Mouse (Mus musculus) erythroid progenitor cell, adult 5-6 weeks (primary cell): ENCODE data around the gene Prcd. TPM values are rescaled to one million over a fixed set of nuclear protein-coding genes. Genes with fewer than 3 reads are reported as not detected.
"Not testable (repeated sequence)": the region's sequence is repeated elsewhere in the genome, so short reads cannot be mapped to it uniquely, and the experiment has no call there.

Experiments used
- ATAC-seq: replicated peaks from 2 replicates; pipeline ENCODE4 v1.8.0; 2016; ENCODE audit warnings: moderate number of reproducible peaks, mild to moderate bottlenecking, moderate TSS enrichment, inconsistent platforms; ENCODE audit not compliant: poor library complexity, low FRiP score, severe bottlenecking
- total RNA-seq, 2 experiments: library from RNA; stranded (forward) in 1 of 2; stranded (reverse) in 1 of 2; fragments of 150-400 nt in 1 of 2; fragments of 186-747, 209-891 nt in 1 of 2; gene quantifications; 2 replicates each; pipeline versions ENCODE4 v1.2.3 to v1.2.4; 2015 to 2017; ENCODE audit warnings: low replicate concordance in 2 of 2

The Prcd gene
- total RNA-seq (2015; ENCODE audit: low replicate concordance) (not detected in 2 replicates), total RNA-seq (2017; ENCODE audit: low replicate concordance) (not detected in 2 replicates)

DNA sequence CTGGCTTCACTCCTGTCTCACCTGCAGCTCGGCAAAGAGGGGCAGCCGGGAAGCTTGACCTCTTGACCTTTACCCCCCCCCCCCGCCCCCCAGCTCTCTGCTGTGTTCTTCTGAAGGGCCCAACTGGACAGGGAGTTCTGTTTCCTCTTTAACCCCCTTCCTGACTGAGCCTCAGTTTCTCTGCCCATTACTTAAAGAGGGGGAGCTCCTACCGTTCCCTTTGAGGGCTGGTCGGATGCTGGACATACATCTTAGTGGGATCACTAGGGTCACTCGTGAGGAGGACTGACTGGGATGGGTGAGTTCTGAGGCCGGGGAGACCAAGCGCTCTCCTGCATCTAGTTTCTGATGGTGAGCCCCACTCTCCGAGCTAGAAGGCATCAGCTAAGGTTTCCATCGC is at the start of gene Prcd:
TSS of gene Prcd (plus strand) at position 301 of the 400 bp plus-strand sequence.
- ATAC-seq, result no peak

GRCm38 (mm10) chr11:116604097-116604496 is 49.2 kb upstream of the Prcd start:
- ATAC-seq, result no peak

DNA sequence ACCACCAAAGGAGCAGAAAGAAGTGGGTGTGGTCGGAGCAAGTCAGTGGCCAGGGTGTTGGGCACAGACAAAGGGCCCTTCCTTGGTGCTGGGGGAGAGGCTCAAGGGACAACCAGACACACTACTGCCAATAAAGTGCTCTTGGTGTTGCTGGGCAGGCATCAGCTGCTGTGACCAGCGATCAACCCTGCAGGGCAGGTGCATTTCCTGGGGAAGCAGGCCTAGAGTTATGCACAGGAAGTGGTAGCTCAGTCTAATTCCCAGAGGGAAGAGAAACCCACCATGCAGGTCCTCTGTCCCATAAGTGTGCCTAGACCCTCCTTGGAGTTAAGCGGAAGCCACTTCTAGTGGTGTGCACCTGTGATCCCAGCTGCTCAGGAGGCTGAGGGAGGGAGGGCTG is 45.6 kb upstream of the Prcd start:
- no peak for ATAC-seq

GRCm38 (mm10) chr11:116609965-116610630 is 43.2 kb upstream of the Prcd start:
- ATAC-seq, result no peak

- ATAC-seq, result not testable (repeated sequence)
Measured at GRCm38 (mm10) chr11:116611168-116611567, 42.2 kb upstream of the Prcd start.

DNA sequence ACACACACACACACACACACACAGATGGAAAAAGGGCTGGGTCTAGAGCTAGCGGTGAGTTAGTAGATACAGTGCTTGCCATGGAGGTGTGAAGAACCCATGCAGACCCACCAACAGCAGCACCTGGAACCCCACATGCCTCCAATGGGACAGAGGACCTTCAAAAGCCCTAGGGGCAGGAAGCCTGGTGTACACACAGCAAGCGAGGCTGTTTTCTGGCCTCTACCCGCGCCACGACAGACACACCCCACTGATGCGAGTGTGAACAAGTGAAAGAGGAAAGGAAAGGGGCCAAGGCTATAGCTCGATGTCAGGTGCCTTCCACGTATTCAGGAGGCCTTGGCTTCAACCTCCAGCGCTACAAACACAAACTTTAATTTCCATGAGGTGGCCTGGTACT is 41.5 kb upstream of the Prcd start:
- no peak for ATAC-seq

DNA sequence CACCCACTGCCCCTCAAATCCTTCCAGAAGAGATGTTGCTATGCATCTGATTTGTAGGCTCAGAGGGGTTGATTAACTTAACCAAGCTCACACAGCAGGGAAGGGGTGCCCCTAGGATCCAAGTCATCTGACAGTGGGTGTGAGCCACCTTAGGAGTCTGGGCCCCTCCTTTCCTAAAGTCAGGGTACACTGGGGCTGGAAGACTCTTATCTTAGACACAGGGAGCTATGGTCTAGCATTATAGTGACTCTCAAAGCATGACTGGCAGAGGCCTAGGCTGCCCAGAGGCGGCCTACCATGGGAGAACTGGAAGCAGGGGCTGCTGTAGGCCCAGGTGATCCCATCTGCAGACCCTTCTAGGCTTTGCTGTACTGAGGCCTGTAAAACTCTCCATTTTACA is 40.8 kb upstream of the Prcd start:
- ATAC-seq, result no peak

GRCm38 (mm10) chr11:116613234-116613633 is 40.1 kb upstream of the Prcd start:
- ATAC-seq, result no peak

DNA sequence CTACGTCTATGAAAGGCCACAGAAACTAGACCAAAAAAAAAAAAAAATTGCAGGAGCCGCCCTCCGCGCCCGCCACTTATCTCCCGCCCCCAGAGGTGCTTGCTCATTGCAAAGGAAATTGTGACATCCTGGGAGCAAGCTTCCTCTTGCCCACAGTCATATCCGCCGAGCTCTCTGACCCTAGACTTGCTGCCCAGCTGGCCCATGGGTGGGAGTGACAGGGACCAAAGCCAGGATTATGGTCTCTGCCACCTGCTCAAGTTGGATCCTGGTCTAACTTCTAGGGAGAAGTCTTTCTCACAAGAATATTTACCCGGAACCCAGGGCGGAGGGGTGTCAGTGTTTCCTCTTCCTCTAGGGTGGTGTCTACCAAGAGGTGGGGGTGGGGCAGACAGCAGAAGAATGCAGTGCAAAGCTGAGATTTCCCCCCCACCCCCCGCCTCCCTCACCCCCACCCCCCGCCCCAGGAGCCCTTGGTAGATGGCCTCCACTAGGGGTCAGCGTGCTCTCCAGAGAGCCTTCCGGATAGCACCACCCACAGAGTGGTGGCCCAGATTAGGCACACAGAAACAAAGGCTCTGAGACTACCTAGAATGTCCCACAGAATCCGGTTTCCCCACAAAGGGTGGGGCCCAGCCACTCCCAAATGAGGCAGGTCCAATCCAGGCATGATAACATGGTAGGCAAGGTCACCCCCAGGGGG is 37.4 kb upstream of the Prcd start:
- peak; percentile 71 for ATAC-seq

DNA sequence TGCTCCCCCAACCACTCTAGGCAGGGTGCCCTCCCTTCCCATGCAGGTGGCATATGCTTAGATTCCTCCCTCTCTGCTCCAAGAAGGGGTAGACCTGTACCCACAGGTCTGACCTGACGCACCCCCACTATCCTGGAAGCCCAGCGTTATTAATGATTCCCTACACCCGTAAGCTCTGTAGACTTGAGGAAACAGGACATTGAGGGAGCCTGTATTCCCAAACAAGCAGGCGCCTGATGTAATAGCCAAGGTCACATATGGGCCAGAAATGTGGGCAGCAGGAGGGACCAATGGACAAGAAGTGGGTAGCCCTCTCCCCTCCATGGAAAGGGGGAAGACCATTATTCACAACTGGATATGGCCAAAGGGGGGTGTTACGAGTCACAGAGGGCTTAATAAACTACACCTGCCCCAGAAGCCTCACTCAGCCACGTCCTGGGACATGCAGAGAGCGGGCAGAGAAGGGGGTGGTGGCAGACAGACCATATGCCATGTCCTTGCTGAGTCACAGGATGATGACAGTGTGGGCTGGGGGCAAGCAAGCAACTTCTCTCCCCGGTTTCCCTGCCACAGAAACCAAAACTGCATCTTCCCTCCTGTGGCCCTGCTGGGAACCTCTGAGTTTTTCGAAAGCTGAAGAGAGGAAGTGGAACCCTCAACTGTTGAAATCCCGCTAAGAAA is 36.8 kb upstream of the Prcd start:
- ATAC-seq, result no peak

DNA sequence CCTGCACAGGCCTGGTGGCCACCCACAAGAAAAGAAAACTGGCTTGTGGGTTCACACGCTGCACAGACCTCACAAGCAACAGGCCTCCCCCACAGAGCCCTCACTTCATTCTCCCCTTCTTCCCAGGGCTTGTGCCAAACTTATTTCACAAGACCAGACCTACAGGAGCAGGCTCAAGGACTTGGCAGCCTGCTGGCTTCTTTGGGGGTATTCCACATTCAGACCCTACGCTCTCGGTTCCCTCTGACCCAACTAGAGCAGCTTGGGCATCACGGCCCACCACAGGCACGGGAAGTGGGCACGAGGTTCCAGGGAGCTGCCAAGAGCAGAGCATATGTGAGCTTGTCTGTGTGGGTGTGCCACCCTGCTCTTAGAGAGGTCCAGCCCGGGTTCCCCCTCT is 35.7 kb upstream of the Prcd start:
- no peak for ATAC-seq

- ATAC-seq, result no peak
Measured at GRCm38 (mm10) chr11:116618666-116619065, 34.7 kb upstream of the Prcd start.

DNA sequence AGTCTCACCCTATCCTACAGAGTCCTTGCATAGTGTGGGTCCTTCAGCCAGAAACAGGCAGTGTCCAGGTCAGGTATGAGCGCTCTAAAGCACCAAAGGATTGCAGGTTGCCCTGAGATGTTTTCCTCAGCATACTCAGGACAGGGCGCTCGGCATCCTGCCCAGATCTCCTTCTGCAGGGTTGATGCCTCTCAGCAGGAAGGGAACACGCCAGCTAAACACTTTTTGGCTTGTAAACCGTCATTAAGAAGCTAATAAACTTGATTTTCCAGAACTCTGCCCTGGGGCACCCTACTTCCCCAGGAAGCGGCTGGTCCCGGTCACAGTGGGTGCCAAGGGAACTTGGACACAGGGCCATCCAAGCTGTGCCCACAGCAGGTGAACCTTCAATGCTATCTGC is 34.2 kb upstream of the Prcd start:
- ATAC-seq, result no peak

DNA sequence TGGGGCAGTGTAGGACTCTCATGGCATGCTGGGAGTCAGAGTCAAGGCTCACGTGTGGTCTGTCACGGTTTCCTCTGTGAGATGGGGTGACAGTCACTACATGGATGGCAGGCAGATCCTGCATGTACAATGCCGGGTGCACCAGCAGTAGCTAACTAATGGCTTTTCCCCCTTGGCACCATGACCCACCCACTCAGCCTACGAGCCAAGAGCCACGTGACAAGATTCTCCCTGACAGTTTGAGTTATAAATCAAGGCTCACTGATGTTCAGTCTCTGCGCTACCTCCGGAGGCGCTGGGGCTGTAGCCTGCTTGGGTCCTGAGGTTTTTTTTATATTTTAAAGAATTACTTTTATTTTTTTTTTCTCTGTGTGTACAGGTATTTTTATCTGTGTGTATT is 33.8 kb upstream of the Prcd start:
- no peak for ATAC-seq

DNA sequence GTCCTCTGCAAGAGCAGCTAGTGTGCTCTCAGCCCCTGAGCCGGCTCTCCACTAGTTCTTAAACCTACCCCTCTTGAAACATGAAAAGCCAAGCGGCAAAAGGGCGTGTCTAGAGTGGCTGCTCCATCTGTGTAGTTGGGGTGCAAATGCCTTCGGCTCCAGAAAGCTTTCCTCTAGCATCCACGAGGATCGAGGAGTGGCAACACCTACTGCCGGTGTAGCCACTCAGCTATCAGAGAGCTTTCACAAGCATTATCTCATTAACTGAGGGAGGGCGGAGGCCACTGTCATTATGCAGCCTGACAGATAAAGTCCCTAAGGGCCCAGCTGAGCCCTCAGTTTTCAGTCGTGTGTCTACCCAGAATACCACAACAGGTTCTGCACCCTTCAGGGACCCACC is 33.3 kb upstream of the Prcd start:
- ATAC-seq, result peak; percentile 68

DNA sequence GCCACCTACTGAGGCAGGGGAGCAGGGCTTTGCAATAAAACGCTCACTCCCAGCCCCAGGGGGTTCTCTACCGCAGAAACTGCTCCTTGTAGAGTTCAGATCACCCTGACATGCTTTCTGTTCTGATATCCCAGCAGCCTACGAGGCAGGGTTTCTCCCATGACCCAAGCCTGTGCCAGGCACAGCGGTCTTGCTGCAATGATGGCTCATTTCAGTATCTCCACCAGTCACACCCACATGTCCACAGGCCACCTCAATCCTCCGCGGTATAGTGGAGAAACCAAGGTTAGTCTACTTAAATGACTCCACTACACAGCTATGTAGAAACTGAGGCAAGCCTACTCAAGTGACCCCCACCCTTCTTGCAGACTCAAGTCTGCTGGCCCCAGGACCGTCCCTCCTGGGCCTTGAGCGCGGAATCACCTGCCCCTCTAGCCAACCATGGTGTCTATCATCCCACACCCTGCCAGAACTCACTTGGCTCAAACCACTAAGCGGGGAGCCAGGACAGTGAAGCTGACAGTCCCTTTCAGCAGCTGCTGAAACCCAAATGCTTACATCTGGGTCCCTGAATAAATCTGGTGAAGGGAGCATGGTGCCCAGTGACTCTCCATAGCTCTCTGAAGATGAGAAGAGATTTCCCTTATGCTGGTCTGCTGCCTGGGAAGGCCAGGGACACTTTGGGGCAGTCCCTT is 32.6 kb upstream of the Prcd start:
- ATAC-seq, result peak; percentile 28; the same call in 1 of the 2 replicates

GRCm38 (mm10) chr11:116621258-116621704 is 32.1 kb upstream of the Prcd start:
- no peak for ATAC-seq

DNA sequence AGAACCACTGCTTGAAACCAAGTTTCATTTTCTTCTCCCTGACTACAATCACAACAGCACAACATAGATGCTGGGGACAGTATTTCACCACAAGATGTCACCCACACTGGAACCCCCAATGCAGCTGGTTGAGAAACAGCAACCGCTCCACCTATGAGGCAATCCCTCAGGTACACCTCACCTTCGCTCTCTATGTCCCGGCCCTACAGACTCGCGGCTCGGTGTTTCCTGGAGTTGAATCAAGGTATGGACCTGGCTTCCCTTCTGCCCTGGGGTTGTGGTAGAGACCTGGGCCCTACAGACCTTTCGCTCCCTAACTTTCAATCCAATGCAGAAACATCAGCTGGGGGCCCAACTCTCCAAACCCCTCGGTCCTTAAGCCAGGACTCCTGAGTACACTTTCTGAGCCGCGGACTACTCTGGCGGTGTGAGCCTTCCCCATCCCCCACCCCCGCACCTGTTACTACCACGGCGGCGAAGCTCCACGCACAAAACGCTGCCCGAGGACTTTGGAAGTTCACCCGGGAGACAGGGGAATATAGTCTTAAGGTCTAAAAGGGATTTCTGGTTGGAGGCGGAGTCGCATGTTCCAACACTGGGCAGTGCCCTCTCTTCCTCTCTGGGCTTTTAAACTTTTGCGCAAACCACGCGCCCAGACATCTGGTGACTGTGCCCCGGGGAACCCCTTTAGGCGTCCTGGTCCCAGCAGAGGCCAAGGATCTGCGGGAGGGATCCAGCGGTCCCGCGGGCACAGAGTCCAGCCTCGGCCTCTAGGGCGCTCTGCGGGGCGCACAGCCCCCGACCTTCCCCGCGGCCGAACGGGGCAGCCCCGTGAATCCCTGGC is 29.8 kb upstream of the Prcd start:
- peak; percentile 2; the same call in 1 of the 2 replicates for ATAC-seq

DNA sequence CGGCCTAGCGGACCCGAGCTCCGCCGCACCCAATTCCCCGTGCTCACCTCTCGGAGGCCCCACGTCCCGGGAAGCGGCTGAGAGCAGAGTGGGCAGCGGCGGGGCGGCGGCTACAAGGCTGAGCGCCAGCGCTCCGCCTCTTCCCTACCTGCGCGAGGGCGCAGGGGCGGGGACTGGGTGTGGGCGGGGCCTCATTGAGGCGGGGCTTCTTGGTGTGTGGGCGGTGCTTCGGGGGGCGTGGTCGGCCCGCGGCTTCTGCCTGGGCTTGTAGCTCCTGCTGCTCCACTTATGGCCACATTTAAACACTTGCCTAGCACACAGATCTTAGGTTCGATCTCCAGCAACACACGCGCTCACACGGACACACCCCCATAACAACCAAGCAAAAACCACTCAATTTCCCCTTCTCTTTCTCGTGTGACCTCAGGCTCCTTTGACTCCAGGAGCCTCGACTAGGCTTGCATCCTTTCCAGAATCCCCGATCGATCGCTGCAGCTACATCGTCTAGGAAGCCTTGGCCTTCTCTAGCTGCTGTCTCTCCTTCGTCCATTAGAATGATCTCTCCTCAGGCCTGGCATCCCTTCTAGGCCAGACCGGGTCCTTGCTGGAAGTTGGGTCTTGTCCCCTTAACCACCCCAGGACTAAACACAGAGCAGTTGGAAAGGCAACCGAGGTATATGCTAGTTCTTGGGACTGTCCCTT is 29.1 kb upstream of the Prcd start:
- ATAC-seq, result peak; percentile 67
